Mouse (Mus musculus) Patski (cell line): Measurements from ENCODE around the gene Olfr2. TPM values are rescaled to one million over a fixed set of nuclear protein-coding genes. Genes with fewer than 3 reads are reported as not detected.
A peak's percentile ranks its signal among the peaks of the same experiment; 100 is the strongest.
"Not testable (repeated sequence)": the region's sequence is repeated elsewhere in the genome, so short reads cannot be mapped to it uniquely, and the experiment has no call there.

ENCODE experiments used
- ATAC-seq: fragments of 100-300 bp; one replicate; pipeline ENCODE4 v1.8.0; 2021
- CTCF ChIA-PET: fragments of 350-600 bp; sonication (Branson Sonifier 250); formaldehyde crosslinking; loops from one replicate; lab custom pipeline; 2022; ENCODE audit warnings: inconsistent platforms; lab: Charles Lee
- POLR2A ChIA-PET: fragments of 350-600 bp; sonication (Branson Sonifier 250); formaldehyde crosslinking; loops from one replicate; lab custom pipeline; 2022; ENCODE audit warnings: antibody characterized with exemption, inconsistent platforms; lab: Charles Lee
- DNase-seq: peaks from one replicate; pipeline ENCODE4 v3.0.0-alpha.2; 2011; ENCODE audit warnings: low read depth, low spot score
- H3K27me3 ChIP-seq: fragments of 371-371 bp; one replicate; pipeline ENCODE4 v1.5.1; 2021
- CTCF ChIP-seq: fragments of 100-300 bp; IDR thresholded peaks from one replicate; pipeline ENCODE4 v1.5.1; 2021
- in situ Hi-C: fragments of 300-500 bp; cut with MboI; formaldehyde crosslinking; loops from 3 replicates; pipeline ENCODE4 v1.11.1; 2018; ENCODE audit warnings: low pct_unique_long_range_greater_than_20kb, mixed read lengths
- polyA plus RNA-seq: library from polyadenylated mRNA; unstranded; gene quantifications from one replicate; pipeline ENCODE4 v1.2.3, GENCODE M21; 2021

Gene Olfr2
- polyA plus RNA-seq, 1 experiment from 2014 or later = not detected

DNA sequence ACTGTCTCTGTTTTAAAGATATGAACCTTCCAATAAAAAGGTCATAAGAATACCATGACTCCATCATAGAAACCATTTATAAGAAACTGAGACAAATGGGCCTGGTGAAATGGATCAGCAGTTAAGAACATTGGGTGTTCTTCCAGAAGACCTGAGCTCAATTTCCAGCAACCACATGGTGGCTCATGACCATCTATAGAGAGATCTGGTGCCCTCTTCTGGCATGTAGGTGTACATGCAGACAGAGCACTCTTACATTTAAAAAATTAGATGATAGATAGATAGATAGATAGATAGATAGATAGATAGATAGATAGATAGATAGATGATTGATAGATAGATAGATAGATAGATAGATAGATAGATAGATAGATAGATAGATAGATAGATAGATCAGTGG lies 38.4 kb downstream of the Olfr2 start:
- peak; percentile 56 for TF ChIP-seq CTCF
- DNase-seq, ATAC-seq, in situ Hi-C loops, POLR2A ChIA-PET, H3K27me3 ChIP-seq: not testable (repeated sequence)
- CTCF ChIA-PET = interaction anchor here (0.9 to 1.1 kb wide), 2 partner anchors 8 to 16 kb away, joined by 4 read pairs; partner anchors contain the start of gene Olfr711

DNA sequence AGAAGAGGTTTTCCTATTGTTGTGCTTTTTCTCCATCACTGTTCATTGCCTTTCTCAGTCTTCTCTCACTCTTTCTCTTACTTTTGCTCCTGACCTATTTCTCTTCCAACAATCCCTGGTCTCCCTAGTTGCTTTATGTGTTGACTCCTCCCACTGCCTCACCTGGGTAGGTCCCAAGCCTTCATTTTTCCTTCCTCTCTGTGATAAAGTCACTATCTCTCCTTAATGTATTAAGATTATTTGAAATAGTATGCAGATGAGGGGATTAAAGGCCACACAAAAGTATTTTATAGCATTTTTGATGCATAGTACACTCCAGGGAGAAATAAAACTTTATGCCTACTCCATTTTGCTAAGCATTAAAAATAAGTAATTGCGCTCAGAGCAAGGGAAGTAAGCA lies 42.0 kb downstream of the Olfr2 start, which contains the start of gene Olfr6:
Gene Olfr6 (minus strand): TSS at position 101 of the 400 bp plus-strand sequence.
- POLR2A ChIA-PET = no interaction called here

DNA sequence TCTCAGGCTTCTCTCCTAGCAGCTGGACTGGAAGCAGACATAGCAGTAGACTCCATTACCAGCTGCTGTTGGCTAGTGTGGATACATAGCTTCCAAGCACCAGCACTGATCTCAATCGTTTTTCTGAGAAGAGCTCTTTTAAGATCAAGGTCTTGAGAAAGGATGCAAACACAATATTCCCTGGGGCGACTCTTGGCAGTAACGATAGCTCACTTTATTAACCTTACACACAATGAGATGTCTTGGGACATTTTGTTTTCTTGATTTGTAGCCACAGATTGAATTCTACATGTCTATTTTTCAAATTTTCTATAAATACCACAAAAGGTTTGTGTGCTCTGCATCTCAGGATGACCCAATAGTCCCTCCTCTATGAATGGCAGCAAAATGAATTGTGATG lies 57.7 kb downstream of the Olfr2 start, which contains the start of gene Olfr710:
Gene Olfr710 (minus strand): TSS at position 101 of the 400 bp plus-strand sequence.
- CTCF ChIA-PET = interaction anchor here (1.0 kb wide), 1 partner anchor 22 kb away, joined by 3 read pairs; no protein-coding TSS in a partner anchor
- in situ Hi-C loops = no loop called here
- DNase-seq = no peak

More for the DNA sequence above, 42.0 kb downstream of the Olfr2 start, which contains the start of gene Olfr6:
- DNase-seq (no peak), ATAC-seq (no peak)
- in situ Hi-C loops = no loop called here
- CTCF ChIA-PET = no interaction called here
- no peak for TF ChIP-seq CTCF
- peaks cover 3% of the 10 kb centered on the region for H3K27me3 ChIP-seq

More for the DNA sequence above, 57.7 kb downstream of the Olfr2 start, which contains the start of gene Olfr710:
- POLR2A ChIA-PET = no interaction called here
- no peak for TF ChIP-seq CTCF
- no peak for ATAC-seq
- no peaks in the 10 kb centered on the region for H3K27me3 ChIP-seq

Other genes starting within 250 kb of the Olfr2 start
- not detected for gene Olfr699, start 212.9 kb downstream of the Olfr2 start, polyA plus RNA-seq
- not detected for gene Olfr700, start 197.2 kb downstream of the Olfr2 start, polyA plus RNA-seq
- 0.04 TPM for gene Olfr701, start 191.9 kb downstream of the Olfr2 start, polyA plus RNA-seq
- 0.05 TPM for gene Olfr702, start 172.2 kb downstream of the Olfr2 start, polyA plus RNA-seq
- gene Olfr703, start 162.7 kb downstream of the Olfr2 start, polyA plus RNA-seq = not detected
- not detected for gene Olfr704, start 142.9 kb downstream of the Olfr2 start, polyA plus RNA-seq
- not detected for gene Olfr705, start 129.2 kb downstream of the Olfr2 start, polyA plus RNA-seq
- not detected for gene Olfr706, start 117.9 kb downstream of the Olfr2 start, polyA plus RNA-seq
- not detected for gene Olfr707, start 104.8 kb downstream of the Olfr2 start, polyA plus RNA-seq
- gene Olfr1532-ps1, start 98.1 kb downstream of the Olfr2 start, polyA plus RNA-seq = not detected
- gene Olfr709-ps1, start 73.9 kb downstream of the Olfr2 start, polyA plus RNA-seq = not detected
- gene Olfr710, start 57.8 kb downstream of the Olfr2 start, polyA plus RNA-seq = not detected
- not detected for gene Olfr6, start 42.1 kb downstream of the Olfr2 start, polyA plus RNA-seq
- gene Olfr711, start 30.6 kb downstream of the Olfr2 start, polyA plus RNA-seq = not detected
- gene Olfr713, start 25.1 kb upstream of the Olfr2 start, polyA plus RNA-seq = not detected
- gene Olfr714, start 64.9 kb upstream of the Olfr2 start, polyA plus RNA-seq = not detected
- not detected for gene Olfr17, start 87.1 kb upstream of the Olfr2 start, polyA plus RNA-seq
- gene Olfr715b, start 104.3 kb upstream of the Olfr2 start, polyA plus RNA-seq = not detected
- gene Olfr715, start 125.0 kb upstream of the Olfr2 start, polyA plus RNA-seq = not detected
- gene Olfr716, start 132.3 kb upstream of the Olfr2 start, polyA plus RNA-seq = not detected
- gene Nlrp14, start 160.9 kb upstream of the Olfr2 start, polyA plus RNA-seq = not detected
- not detected for gene Rbmxl2, start 203.4 kb upstream of the Olfr2 start, polyA plus RNA-seq